Mouse (Mus musculus) lung, embryonic 16.5 days (tissue): ENCODE data around the gene Plxdc1. TPM values are rescaled to one million over a fixed set of nuclear protein-coding genes. Genes with fewer than 3 reads are reported as not detected.

Source experiments
- ATAC-seq: fragments of 200-750 bp; cut with Nextera tagmentation; 2 replicates; pipeline ENCODE4 v1.8.0; 2017; ENCODE audit warnings: low read depth, mild to moderate bottlenecking, moderate library complexity
- H3K27ac ChIP-seq: fragments of 300-500 bp; sonication (generic); 2 replicates; pipeline ENCODE4 v1.5.1; 2014; ENCODE audit warnings: mild to moderate bottlenecking, control low read depth, low read length
- H3K27me3 ChIP-seq: fragments of 300-500 bp; sonication (generic); 2 replicates; pipeline ENCODE4 v1.6.1; 2014; ENCODE audit warnings: low read depth, low read length, mixed read lengths; ENCODE audit not compliant: control insufficient read depth, insufficient read depth
- H3K36me3 ChIP-seq: fragments of 300-500 bp; sonication (generic); 2 replicates; pipeline ENCODE4 v1.6.1; 2014; ENCODE audit warnings: low read length; ENCODE audit not compliant: control insufficient read depth, insufficient read depth
- H3K4me1 ChIP-seq: fragments of 300-500 bp; sonication (generic); replicated peaks from 2 replicates; pipeline ENCODE4 v1.6.1; 2014; ENCODE audit warnings: low read length, mixed read lengths; ENCODE audit not compliant: control insufficient read depth, insufficient read depth
- H3K4me2 ChIP-seq: fragments of 300-500 bp; sonication (generic); 2 replicates; pipeline ENCODE4 v1.6.1; 2014; ENCODE audit warnings: low read depth, low read length, control low read depth
- H3K4me3 ChIP-seq: fragments of 300-500 bp; sonication (generic); 2 replicates; pipeline ENCODE4 v1.5.1; 2014; ENCODE audit warnings: mild to moderate bottlenecking, low read length, control low read depth
- H3K9ac ChIP-seq: fragments of 300-500 bp; sonication (generic); 2 replicates; pipeline ENCODE4 v1.6.1; 2014; ENCODE audit warnings: low read length, control low read depth
- H3K9me3 ChIP-seq: fragments of 300-500 bp; sonication (generic); 2 replicates; pipeline ENCODE4 v1.6.1; 2016; ENCODE audit warnings: low read length; ENCODE audit not compliant: control insufficient read depth
- WGBS: fragments of 180-500 bp; shearing (Covaris S2); extraction: QIAGEN DNeasy Blood & Tissue Kit; methylation state at CpG from one replicate; pipeline ENCODE4 v1.1.7; 2014; 5-methylcytosine and 5-hydroxymethylcytosine counted together
- polyA plus RNA-seq: library from polyadenylated mRNA; unstranded; fragments of >200 nt; fragmentation: Nextera tagmentation; extraction: Ambion mirVana; gene quantifications from 2 replicates; pipeline ENCODE4 v1.2.1, GENCODE M21; 2015

Gene Plxdc1
- polyA plus RNA-seq, 1 experiment from 2014 or later, result 1.6 TPM

- H3K4me1 ChIP-seq, result peaks cover 2% of the 10 kb centered on the region; the same call in 1 of the 2 replicates
- 72% methylated on average over 2 of the region's 2 CpGs for WGBS
- H3K27me3 ChIP-seq, result no peaks in the 10 kb centered on the region
- H3K9ac ChIP-seq, result no peak overlapping the region
- no peaks in the 10 kb centered on the region for H3K9me3 ChIP-seq
- no peak overlapping the region for H3K4me2 ChIP-seq
- no peaks in the 10 kb centered on the region for H3K36me3 ChIP-seq
- ATAC-seq, result no peak
- H3K27ac ChIP-seq, result no peak overlapping the region
- H3K4me3 ChIP-seq, result no peak overlapping the region
Observed at GRCm38 (mm10) chr11:97972434-97972833, 13.8 kb downstream of the Plxdc1 start.

GRCm38 (mm10) chr11:97971232-97971631, 15.0 kb downstream of the Plxdc1 start:
- H3K36me3 ChIP-seq, result no peaks in the 10 kb centered on the region
- H3K9ac ChIP-seq, result no peak overlapping the region
- no peak overlapping the region for H3K4me3 ChIP-seq
- ATAC-seq, result peak; percentile 88
- H3K9me3 ChIP-seq, result no peaks in the 10 kb centered on the region
- peaks cover 2% of the 10 kb centered on the region; the same call in 1 of the 2 replicates for H3K4me1 ChIP-seq
- no peak overlapping the region for H3K27ac ChIP-seq
- peak overlapping the region; percentile 29; the same call in 1 of the 2 replicates for H3K4me2 ChIP-seq
- 12% methylated on average over 7 of the region's 7 CpGs for WGBS
- no peaks in the 10 kb centered on the region for H3K27me3 ChIP-seq

- no peak for ATAC-seq
- WGBS, result 59% methylated on average over 7 of the region's 7 CpGs
- H3K9ac ChIP-seq, result no peak overlapping the region
Observed at GRCm38 (mm10) chr11:97970771-97971170, 15.5 kb downstream of the Plxdc1 start.

GRCm38 (mm10) chr11:97968385-97968784, 17.9 kb downstream of the Plxdc1 start:
- no peak overlapping the region for H3K27ac ChIP-seq
- no peaks in the 10 kb centered on the region for H3K36me3 ChIP-seq
- no peak overlapping the region for H3K9ac ChIP-seq
- peaks cover 2% of the 10 kb centered on the region; the same call in 1 of the 2 replicates for H3K4me1 ChIP-seq
- H3K27me3 ChIP-seq, result no peaks in the 10 kb centered on the region
- no peaks in the 10 kb centered on the region for H3K9me3 ChIP-seq
- WGBS, result 64% methylated on average over 5 of the region's 5 CpGs
- no peak overlapping the region for H3K4me3 ChIP-seq
- ATAC-seq, result no peak
- no peak overlapping the region for H3K4me2 ChIP-seq

More at GRCm38 (mm10) chr11:97970771-97971170, 15.5 kb downstream of the Plxdc1 start:
- Histone ChIP-seq H3K27me3 (no peaks in the 10 kb centered on the region), H3K9me3 (no peaks in the 10 kb centered on the region), H3K4me1 (peaks cover 2% of the 10 kb centered on the region; the same call in 1 of the 2 replicates), H3K36me3 (no peaks in the 10 kb centered on the region), H3K4me3 (no peak overlapping the region), H3K4me2 (peak overlapping the region; percentile 29; the same call in 1 of the 2 replicates), H3K27ac (no peak overlapping the region)

- H3K4me3 ChIP-seq, result no peak overlapping the region
- WGBS, result 25% methylated on average over 2 of the region's 2 CpGs
- no peaks in the 10 kb centered on the region for H3K9me3 ChIP-seq
- H3K9ac ChIP-seq, result no peak overlapping the region
- H3K36me3 ChIP-seq, result no peaks in the 10 kb centered on the region
- H3K4me2 ChIP-seq, result no peak overlapping the region
- no peak for ATAC-seq
- H3K27me3 ChIP-seq, result no peaks in the 10 kb centered on the region
- H3K27ac ChIP-seq, result no peak overlapping the region
- H3K4me1 ChIP-seq, result peaks cover 2% of the 10 kb centered on the region; the same call in 1 of the 2 replicates
Observed at GRCm38 (mm10) chr11:97967114-97967513, 19.1 kb downstream of the Plxdc1 start.

GRCm38 (mm10) chr11:97960907-97961306, 25.3 kb downstream of the Plxdc1 start:
- H3K4me1 ChIP-seq, result no peaks in the 10 kb centered on the region; the same call in 1 of the 2 replicates
- WGBS, result 94% methylated on average over 1 of the region's 1 CpGs
- H3K4me2 ChIP-seq, result no peak overlapping the region
- H3K27ac ChIP-seq, result no peak overlapping the region
- no peak for ATAC-seq
- no peak overlapping the region for H3K4me3 ChIP-seq
- no peaks in the 10 kb centered on the region for H3K36me3 ChIP-seq
- no peaks in the 10 kb centered on the region for H3K9me3 ChIP-seq
- H3K27me3 ChIP-seq, result no peaks in the 10 kb centered on the region
- no peak overlapping the region for H3K9ac ChIP-seq

- H3K36me3 ChIP-seq, result no peaks in the 10 kb centered on the region
- H3K4me1 ChIP-seq, result peaks cover 2% of the 10 kb centered on the region
- no peak overlapping the region for H3K9ac ChIP-seq
- H3K4me3 ChIP-seq, result no peak overlapping the region
- H3K27me3 ChIP-seq, result no peaks in the 10 kb centered on the region
- H3K27ac ChIP-seq, result no peak overlapping the region
- 47% methylated on average over 5 of the region's 5 CpGs for WGBS
- ATAC-seq, result no peak
- H3K4me2 ChIP-seq, result no peak overlapping the region
- no peaks in the 10 kb centered on the region for H3K9me3 ChIP-seq
Observed at GRCm38 (mm10) chr11:97959300-97959680, 27.0 kb downstream of the Plxdc1 start.

- Histone ChIP-seq H3K9me3 (no peaks in the 10 kb centered on the region), H3K4me1 (peaks cover 5% of the 10 kb centered on the region), H3K27ac (no peak overlapping the region), H3K4me3 (no peak overlapping the region), H3K9ac (no peak overlapping the region), H3K27me3 (no peaks in the 10 kb centered on the region), H3K4me2 (no peak overlapping the region), H3K36me3 (no peaks in the 10 kb centered on the region)
- 65% methylated on average over 7 of the region's 7 CpGs for WGBS
- ATAC-seq, result no peak
Observed at GRCm38 (mm10) chr11:97958641-97959299, 27.5 kb downstream of the Plxdc1 start.

- Histone ChIP-seq H3K9ac (no peak overlapping the region), H3K4me2 (no peak overlapping the region), H3K4me3 (no peak overlapping the region), H3K36me3 (no peaks in the 10 kb centered on the region), H3K9me3 (no peaks in the 10 kb centered on the region), H3K27me3 (no peaks in the 10 kb centered on the region), H3K4me1 (peaks cover 5% of the 10 kb centered on the region), H3K27ac (no peak overlapping the region)
- 47% methylated on average over 6 of the region's 6 CpGs for WGBS
- ATAC-seq, result no peak
Observed at GRCm38 (mm10) chr11:97956905-97957560, 29.2 kb downstream of the Plxdc1 start.
